Mouse (Mus musculus): Measurements from ENCODE around the gene Snrpb2.

The Snrpb2 gene

DNA sequence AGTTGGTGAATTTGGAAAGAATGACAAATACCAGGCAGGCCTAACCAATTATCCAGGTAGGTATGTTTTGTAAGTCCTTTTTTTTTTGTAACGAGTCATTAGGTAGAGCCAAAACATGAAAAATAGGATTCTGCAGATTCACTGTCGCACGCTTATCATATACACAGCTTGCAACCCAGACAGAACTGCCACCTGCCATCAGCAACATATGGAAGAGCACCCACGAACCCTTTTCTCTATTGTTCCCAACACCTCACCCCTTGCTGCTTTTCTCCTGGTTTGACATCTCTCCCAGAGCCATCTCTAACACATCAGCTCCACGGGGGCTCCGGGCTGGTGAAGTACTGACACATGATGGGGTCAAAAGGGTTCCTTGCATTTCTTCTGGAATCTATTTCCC is 31.9 kb downstream of the Snrpb2 start:
- DNase-seq (ENCODE audit: low read depth): no peak

DNA sequence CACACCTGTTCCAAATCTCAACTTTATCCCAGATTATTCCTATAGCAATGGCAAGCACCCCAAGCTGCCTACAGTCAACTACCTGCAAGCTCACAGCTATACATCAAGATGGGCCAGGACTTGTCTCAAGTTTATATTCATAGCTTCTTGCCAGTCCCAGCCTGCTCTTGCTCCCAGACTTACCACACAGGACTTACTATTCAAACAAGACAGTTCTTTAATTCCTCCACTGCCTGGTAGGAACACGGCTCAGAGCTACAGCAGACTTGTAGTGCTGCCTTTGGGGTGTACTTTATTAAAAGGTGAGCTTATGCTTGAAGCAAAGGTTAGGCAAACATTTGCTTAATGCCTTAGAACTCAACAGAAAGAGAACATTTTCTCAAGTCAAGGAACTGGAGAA is 34.3 kb downstream of the Snrpb2 start:
- DNase-seq (ENCODE audit: low read depth): no peak

DNA sequence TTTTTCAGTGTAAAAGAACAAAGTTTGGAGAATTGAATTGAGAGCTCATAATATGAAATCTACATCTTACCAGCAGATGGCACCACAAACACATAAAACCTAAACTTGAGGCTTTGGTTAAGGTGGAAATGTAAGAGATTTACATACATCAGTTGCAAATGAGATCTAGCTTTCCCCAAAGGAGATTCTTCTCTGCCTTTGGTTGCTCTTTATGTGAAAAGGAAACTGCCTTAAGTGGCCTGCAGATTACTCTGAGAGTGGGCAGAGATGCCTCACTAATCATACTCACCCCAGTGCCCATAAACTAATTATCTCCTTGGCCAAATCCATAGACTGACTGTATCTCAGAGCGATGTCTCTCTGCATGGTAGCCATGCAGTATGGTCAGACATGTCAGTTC is 51.0 kb downstream of the Snrpb2 start:
- DNase-seq (ENCODE audit: low read depth): no peak

DNA sequence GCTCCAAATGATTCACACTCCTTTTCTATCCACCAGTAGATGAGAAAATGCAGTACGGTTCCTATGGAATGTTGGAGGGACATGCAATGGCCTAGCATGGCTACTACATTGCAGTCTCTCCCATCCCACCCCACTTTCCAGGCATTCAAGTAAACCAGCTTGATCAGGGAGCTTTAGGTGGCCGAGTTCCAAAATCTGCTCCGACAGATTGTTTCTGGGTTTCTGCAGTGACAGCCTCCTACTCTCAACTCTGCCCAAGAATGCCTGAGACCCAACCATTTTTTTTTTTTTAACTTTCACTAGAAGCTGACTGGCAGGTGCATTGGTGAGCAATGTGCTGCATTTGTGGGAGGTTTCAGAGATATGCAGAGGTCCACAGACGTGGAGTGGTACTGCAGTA is 51.9 kb downstream of the Snrpb2 start:
- DNase-seq (ENCODE audit: low read depth): no peak

DNA sequence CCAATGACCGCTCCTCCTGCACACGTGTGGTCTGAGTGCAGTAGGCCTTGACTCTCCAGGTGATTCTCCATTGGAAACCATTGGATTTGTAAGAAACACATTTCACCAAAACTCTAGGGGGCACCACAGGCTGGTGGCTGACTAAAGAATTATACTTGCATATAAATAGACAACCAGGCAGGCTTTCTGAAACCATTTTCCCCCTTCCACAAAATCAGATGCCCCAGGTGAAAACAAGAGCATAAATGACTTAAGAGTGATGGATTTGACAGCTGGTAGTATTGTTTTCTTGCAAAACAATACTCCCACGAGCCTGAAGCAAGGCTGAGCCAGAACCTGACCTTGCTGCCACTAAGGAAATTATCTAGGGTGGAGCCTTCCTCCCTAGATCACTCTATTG is 54.6 kb downstream of the Snrpb2 start:
- DNase-seq (ENCODE audit: low read depth): no peak

DNA sequence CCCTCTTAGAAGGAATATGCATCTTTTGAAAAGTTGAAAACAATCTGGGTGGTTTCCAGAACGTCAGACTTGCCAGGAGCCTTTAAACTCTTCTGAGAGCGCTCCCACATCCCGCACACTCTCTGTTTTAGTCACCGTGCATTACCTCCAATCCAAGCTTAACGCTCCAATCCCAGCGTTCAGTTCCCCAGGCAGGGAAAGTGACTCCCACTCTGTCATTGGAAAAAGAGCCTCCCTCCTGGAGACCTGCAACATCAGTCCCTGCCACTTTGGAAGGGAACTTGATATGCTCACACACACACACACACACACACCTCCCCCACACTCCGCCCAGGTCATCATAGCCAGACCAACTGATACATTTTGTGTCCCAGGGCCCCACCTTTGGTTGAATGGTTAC is 55.4 kb downstream of the Snrpb2 start:
- no peak for DNase-seq (ENCODE audit: low read depth)

All from c-Kit-positive CD71-positive TER-119-negative erythroid progenitor cells, embryonic 14.5 days (primary cell).